Mouse (Mus musculus) CH12.LX (cell line): ENCODE measurements around the gene Psmb9.

Source experiments
- BHLHE40 ChIP-seq: IDR thresholded peaks from 2 replicates; pipeline ENCODE4 v1.6.1; 2011; ENCODE audit warnings: mild to moderate bottlenecking, low read depth, low read length, improper control_type of control experiment
- CTCF ChIP-seq, 2 experiments: IDR thresholded peaks in 1 of 2; conservative IDR thresholded peaks in 1 of 2; 2 replicates each; pipeline ENCODE4 v1.5.1; 2011 to 2012; ENCODE audit warnings: low read depth in 2 of 2, low read length in 2 of 2, improper control_type of control experiment in 1 of 2, inconsistent platforms in 1 of 2, mild to moderate bottlenecking in 1 of 2, moderate library complexity in 1 of 2
- HCFC1 ChIP-seq: IDR thresholded peaks from 2 replicates; pipeline ENCODE4 v1.6.1; 2012; ENCODE audit warnings: low read depth, mild to moderate bottlenecking, inconsistent platforms, low read length, improper control_type of control experiment
- IRF4 ChIP-seq: IDR thresholded peaks from 2 replicates; pipeline ENCODE4 v1.6.1; 2014; ENCODE audit warnings: low read depth, mild to moderate bottlenecking, inconsistent platforms, low read length, improper control_type of control experiment
- KAT2A ChIP-seq: IDR thresholded peaks from 2 replicates; pipeline ENCODE4 v1.6.1; 2012; ENCODE audit warnings: low read length, improper control_type of control experiment, inconsistent platforms; ENCODE audit not compliant: insufficient replicate concordance
- POLR2AphosphoS2 ChIP-seq: IDR thresholded peaks from 2 replicates; pipeline ENCODE4 v1.6.1; 2011; ENCODE audit warnings: low read depth, low read length, improper control_type of control experiment
- RCOR1 ChIP-seq: conservative IDR thresholded peaks from 2 replicates; pipeline ENCODE4 v1.6.1; 2012; ENCODE audit warnings: low read depth, mild to moderate bottlenecking, inconsistent platforms, low read length, improper control_type of control experiment
- SMC3 ChIP-seq: IDR thresholded peaks from 2 replicates; pipeline ENCODE4 v1.6.1; 2011; ENCODE audit warnings: low read depth, low read length, improper control_type of control experiment

- TF ChIP-seq POLR2AphosphoS2, result no peak
- TF ChIP-seq BHLHE40, result no peak
- TF ChIP-seq HCFC1, result no peak
- TF ChIP-seq CTCF (conservative IDR thresholded peaks at IDR 0.05 in 1 of 2, IDR thresholded peaks at IDR 0.05 in 1 of 2; ENCODE audit: low read depth in 2 of 2, low read length in 2 of 2), result no peak
- TF ChIP-seq IRF4, result no peak
- TF ChIP-seq SMC3, result no peak
- TF ChIP-seq RCOR1, result no peak
- TF ChIP-seq KAT2A, result no peak
These were observed 20.3 kb upstream of the Psmb9 start for GRCm38 (mm10) chr17:34207866-34208265.
